ENCODE assay signal across 13 mouse cellular contexts in the genomic region with DNA sequence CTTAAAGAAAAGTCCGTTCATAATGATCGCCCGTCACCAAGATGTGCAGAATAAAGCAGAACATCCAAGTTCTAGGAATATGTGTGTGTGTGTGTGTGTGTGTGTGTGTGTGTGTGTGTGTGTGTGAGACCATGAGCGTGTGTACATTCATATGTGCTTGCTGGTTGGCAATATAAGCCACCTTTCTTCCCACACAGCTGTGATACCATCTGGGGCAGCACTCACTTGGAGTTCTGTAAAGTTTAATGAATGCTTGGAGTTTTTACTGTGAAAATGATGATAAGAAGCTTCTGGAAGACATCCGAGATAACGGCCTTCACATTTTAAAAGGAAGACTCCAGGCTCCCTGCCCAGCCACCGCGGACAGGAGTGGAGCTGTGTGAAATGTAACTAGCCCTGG.
A peak's percentile ranks its signal among the peaks of the same experiment; 100 is the strongest.
DNase-seq lines count a peak whose midpoint lies in the region; ATAC-seq lines count a peak whose summit lies in the region.
"Had no signal": no experiment of that assay in that cellular context is flagged by ENCODE, and none has a peak within 500 bp of the region (broad histone marks: within the 10 kb centered on the region; RNA-seq: fewer than 3 reads in every experiment).

No protein-coding gene starts in this region.

- no peaks in the 10 kb centered on the region for H3K36me3 ChIP-seq in lung, embryonic 15.5 days
- no peaks in the 10 kb centered on the region for H3K36me3 ChIP-seq in stomach, embryonic 16.5 days (ENCODE audit: control insufficient read depth, insufficient read depth, low read length)
- H3K36me3 ChIP-seq: G1E; liver, embryonic 13.5 days had no signal

- H3K4me1 ChIP-seq in lung, embryonic 15.5 days, result no peaks in the 10 kb centered on the region
- 0 out of 2 replicates have a peak, but pooled peaks cover 3% of the 10 kb centered on the region for H3K4me1 ChIP-seq in stomach, embryonic 16.5 days (ENCODE audit: control insufficient read depth, insufficient read depth, low read length)
- H3K4me1 ChIP-seq: liver, embryonic 13.5 days; midbrain, embryonic 13.5 days had no signal

- DNase-seq in frontal cortex, postnatal 10 days (ENCODE audit: low spot score in 2 of 2), result no peak
- no peak for DNase-seq in lung, postnatal 25 days (ENCODE audit: low spot score)
- DNase-seq in layer of hippocampus, adult 8-10 months (ENCODE audit: low spot score in 2 of 2), result peak; percentile 64 to 69
- no peak for DNase-seq in natural killer cell, adult 2 months (ENCODE audit: low spot score in 2 of 2)
- DNase-seq: cerebellum, adult 9-11 months; liver, embryonic 13.5 days had no signal

- no peaks in the 10 kb centered on the region for H3K27me3 ChIP-seq in lung, embryonic 15.5 days
- no peaks in the 10 kb centered on the region for H3K27me3 ChIP-seq in stomach, embryonic 16.5 days (ENCODE audit: control insufficient read depth, insufficient read depth, low read length)
- H3K27me3 ChIP-seq: liver, embryonic 13.5 days; midbrain, embryonic 13.5 days had no signal

- H3K27ac ChIP-seq in lung, embryonic 15.5 days, result no peak overlapping the region
- no peak overlapping the region for H3K27ac ChIP-seq in stomach, embryonic 16.5 days (ENCODE audit: low read length)
- H3K27ac ChIP-seq: liver, embryonic 13.5 days; macrophage; midbrain, embryonic 13.5 days had no signal

- H3K9me3 ChIP-seq in lung, embryonic 15.5 days, result no peaks in the 10 kb centered on the region
- H3K9me3 ChIP-seq in stomach, embryonic 16.5 days (replicated peaks; ENCODE audit: control insufficient read depth, low read length), result no peaks in the 10 kb centered on the region
- H3K9me3 ChIP-seq: midbrain, embryonic 13.5 days had no signal

- 55% methylated on average over 8 of the region's 8 CpGs for WGBS in lung, embryonic 15.5 days
- 62% methylated on average over 8 of the region's 8 CpGs for WGBS in stomach, embryonic 16.5 days

- H3K4me2 ChIP-seq in lung, embryonic 15.5 days, result peak overlapping the region; percentile 38; the same call in 1 of the 2 replicates
- H3K4me2 ChIP-seq in stomach, embryonic 16.5 days (ENCODE audit: low read depth, low read length), result 0 out of 2 replicates have a peak overlapping the region, but pooled peaks have one; percentile 23
- H3K4me2 ChIP-seq: liver, embryonic 13.5 days; midbrain, embryonic 13.5 days had no signal

- no peak overlapping the region for H3K4me3 ChIP-seq in lung, embryonic 15.5 days
- H3K4me3 ChIP-seq in stomach, embryonic 16.5 days (replicated peaks; ENCODE audit: low read length), result no peak overlapping the region
- H3K4me3 ChIP-seq: erythroblast, embryonic 14.5 days; liver, embryonic 13.5 days; midbrain, embryonic 13.5 days had no signal

- peak; percentile 68 for ATAC-seq in frontal cortex, adult (ENCODE audit: low TSS enrichment)
- ATAC-seq in lung, embryonic 15.5 days (ENCODE audit: borderline replicate concordance, extremely low read depth, low FRiP score, low TSS enrichment), result no peak
- no peak for ATAC-seq in stomach, embryonic 16.5 days (ENCODE audit: insufficient read depth, low FRiP score)
- ATAC-seq: midbrain, embryonic 13.5 days had no signal

- H3K9ac ChIP-seq in lung, embryonic 15.5 days, result no peak overlapping the region
- 0 out of 2 replicates have a peak overlapping the region, but pooled peaks have one; percentile 17 for H3K9ac ChIP-seq in stomach, embryonic 16.5 days (ENCODE audit: low read length)
- H3K9ac ChIP-seq: liver, embryonic 13.5 days; midbrain, embryonic 13.5 days had no signal

Comparison
In these comparisons a context has a peak if more than half of its experiments do, and no peak if none do; other contexts are left out.
1. DNase-seq: peak in layer of hippocampus, adult 8-10 months (2 of 2); none in frontal cortex, postnatal 10 days (0 of 2), lung, postnatal 25 days (single experiment) and natural killer cell, adult 2 months (0 of 2).